Mouse (Mus musculus) thymus, postnatal 10 days (tissue): ENCODE results near the gene Ripply1.
"Not testable (repeated sequence)": the region's sequence is repeated elsewhere in the genome, so short reads cannot be mapped to it uniquely, and the experiment has no call there.

Experiments used
- DNase-seq, 2 experiments: peaks; one replicate each; pipeline ENCODE4 v3.0.0; 2021; ENCODE audit warnings: low spot score in 2 of 2

Ripply1 gene

GRCm38 (mm10) chrX:139781563-139781962 is 590 bp downstream of the Ripply1 start:
- DNase-seq = no peak

GRCm38 (mm10) chrX:139780988-139781387 is 1.2 kb downstream of the Ripply1 start:
- DNase-seq = no peak

- DNase-seq = no peak
These were observed 2.8 kb downstream of the Ripply1 start for GRCm38 (mm10) chrX:139779401-139779800.

GRCm38 (mm10) chrX:139778886-139779285 is 3.3 kb downstream of the Ripply1 start:
- DNase-seq = no peak

GRCm38 (mm10) chrX:139777357-139777756 is 4.8 kb downstream of the Ripply1 start:
- no peak for DNase-seq

- DNase-seq = no peak
These were observed 7.0 kb downstream of the Ripply1 start for GRCm38 (mm10) chrX:139775084-139775612.

GRCm38 (mm10) chrX:139774309-139775083 is 7.7 kb downstream of the Ripply1 start:
- peak in 1 of 2 experiments; percentile 41 for DNase-seq

- DNase-seq = no peak
These were observed 12.0 kb downstream of the Ripply1 start for GRCm38 (mm10) chrX:139769975-139770637.

- DNase-seq = peak in 1 of 2 experiments; percentile 6
These were observed 19.6 kb downstream of the Ripply1 start for GRCm38 (mm10) chrX:139762546-139762945.

GRCm38 (mm10) chrX:139758634-139759033 is 23.5 kb downstream of the Ripply1 start:
- DNase-seq = not testable (repeated sequence)

- peak in 1 of 2 experiments; percentile 51 for DNase-seq
These were observed 30.3 kb downstream of the Ripply1 start for GRCm38 (mm10) chrX:139751855-139752254.

- DNase-seq = no peak
These were observed 45.1 kb downstream of the Ripply1 start for GRCm38 (mm10) chrX:139737066-139737465.

GRCm38 (mm10) chrX:139730541-139730940 is 51.6 kb downstream of the Ripply1 start:
- no peak for DNase-seq
